Mouse (Mus musculus): ENCODE measurements at regions not wholly inside any gene's neighbourhood (a gene's known extent, or its start where the extent isn't known, plus 50 kb on each side); places are given as distances from the start of the nearest gene placed in this dataset.

DNA sequence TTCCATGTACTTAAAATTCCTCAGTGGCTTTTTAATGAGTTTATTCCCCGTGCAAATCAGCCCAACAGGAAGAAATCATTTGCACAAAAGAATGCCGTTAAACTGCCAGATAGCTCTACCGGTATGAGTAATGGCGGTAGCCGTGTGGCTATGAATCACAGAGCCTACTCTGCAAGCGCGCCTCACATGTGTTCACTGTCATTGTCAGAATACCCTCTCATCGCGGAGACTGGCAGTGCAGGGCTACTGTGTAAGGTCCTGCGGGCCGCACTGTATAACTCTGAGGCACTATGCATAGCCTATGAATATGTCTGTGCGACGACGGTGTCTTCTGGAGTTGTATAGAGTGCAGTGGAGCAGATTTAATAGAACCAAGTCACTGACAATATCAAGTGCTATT is 170.2 kb downstream of the Unc5cl start:
- Histone ChIP-seq H3K4me1 (ENCODE audit: control insufficient read depth in 2 of 2, insufficient read depth in 2 of 2, low read length in 2 of 2) (no peaks in the 10 kb centered on the region), H3K4me3 (ENCODE audit: control insufficient read depth in 1 of 2, insufficient read depth in 1 of 2, low read depth in 1 of 2, low read length in 2 of 2) (no peak overlapping the region), H3K9ac (ENCODE audit: low read length) (no peak overlapping the region), H3K27me3 (ENCODE audit: control insufficient read depth, insufficient read depth, low read length) (no peaks in the 10 kb centered on the region), H3K4me2 (ENCODE audit: low read length) (no peak overlapping the region), H3K36me3 (ENCODE audit: control insufficient read depth, insufficient read depth, low read length) (no peaks in the 10 kb centered on the region), H3K27ac (replicated peaks in 1 of 2; ENCODE audit: control insufficient read depth in 1 of 2, insufficient read depth in 1 of 2, low read depth in 2 of 2, low read length in 2 of 2) (no peak overlapping the region), H3K9me3 (ENCODE audit: control insufficient read depth, low read length) (no peaks in the 10 kb centered on the region; the same call in 1 of the 2 replicates)
- 88% methylated on average over 14 of the region's 14 CpGs for WGBS
- no peak for ATAC-seq (ENCODE audit: insufficient number of reproducible peaks, insufficient read depth, low FRiP score, low read depth)

DNA sequence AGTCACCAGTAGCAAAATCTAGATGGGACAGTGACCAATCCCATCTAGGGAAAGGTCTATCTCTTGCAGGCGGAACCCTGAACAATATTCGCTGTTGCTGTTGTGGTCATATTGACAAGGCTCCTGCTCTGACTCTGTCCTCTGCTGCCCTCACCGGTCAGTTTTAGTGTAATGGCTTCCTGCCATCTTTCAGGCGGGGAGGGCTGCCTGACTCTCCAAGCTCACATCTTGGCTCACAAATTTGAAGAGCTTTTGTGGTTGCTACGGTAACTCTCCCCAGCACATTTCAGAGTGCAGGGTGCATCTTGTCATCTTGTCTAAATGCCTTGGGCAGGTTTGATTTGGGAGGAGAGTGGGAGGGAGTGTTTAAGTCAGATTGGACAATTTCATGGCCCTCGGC is 171.3 kb downstream of the Unc5cl start:
- ATAC-seq (ENCODE audit: insufficient number of reproducible peaks, insufficient read depth, low FRiP score, low read depth): no peak
- H3K36me3 ChIP-seq (ENCODE audit: control insufficient read depth, insufficient read depth, low read length): no peaks in the 10 kb centered on the region
- H3K4me2 ChIP-seq (ENCODE audit: low read length): no peak overlapping the region
- no peaks in the 10 kb centered on the region for H3K4me1 ChIP-seq (ENCODE audit: control insufficient read depth in 2 of 2, insufficient read depth in 2 of 2, low read length in 2 of 2)
- H3K4me3 ChIP-seq (ENCODE audit: control insufficient read depth in 1 of 2, insufficient read depth in 1 of 2, low read depth in 1 of 2, low read length in 2 of 2): no peak overlapping the region
- H3K27me3 ChIP-seq (ENCODE audit: control insufficient read depth, insufficient read depth, low read length): no peaks in the 10 kb centered on the region
- peaks cover under 1% of the 10 kb centered on the region; the same call in 1 of the 2 replicates for H3K9me3 ChIP-seq (ENCODE audit: control insufficient read depth, low read length)
- no peak overlapping the region for H3K27ac ChIP-seq (replicated peaks in 1 of 2; ENCODE audit: control insufficient read depth in 1 of 2, insufficient read depth in 1 of 2, low read depth in 2 of 2, low read length in 2 of 2)
- H3K9ac ChIP-seq (ENCODE audit: low read length): no peak overlapping the region
- 83% methylated on average over 6 of the region's 6 CpGs for WGBS

DNA sequence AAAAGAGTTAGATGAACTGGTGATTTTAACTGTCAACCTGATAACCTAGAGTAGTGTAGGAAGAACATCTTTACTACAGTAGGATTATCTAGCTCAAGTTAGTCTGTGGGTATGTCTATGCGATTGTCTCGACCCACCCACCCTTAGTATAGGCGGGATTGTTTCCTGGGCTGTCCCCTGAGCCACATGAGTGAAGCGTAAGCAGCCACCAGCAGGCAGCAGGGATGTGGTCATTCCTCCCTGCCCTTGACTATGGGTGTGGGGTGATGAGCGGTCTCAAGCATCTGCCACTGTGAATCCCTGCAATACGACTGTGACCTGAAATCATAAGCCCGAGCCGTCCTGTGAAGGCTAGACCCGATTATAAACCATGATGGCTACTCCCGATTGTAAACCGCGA is 184.9 kb downstream of the Unc5cl start:
- Histone ChIP-seq H3K27me3 (ENCODE audit: control insufficient read depth, insufficient read depth, low read length) (peaks cover 4% of the 10 kb centered on the region; the same call in 1 of the 2 replicates), H3K9ac (ENCODE audit: low read length) (no peak overlapping the region), H3K9me3 (ENCODE audit: control insufficient read depth, low read length) (peaks cover 4% of the 10 kb centered on the region; the same call in 1 of the 2 replicates), H3K36me3 (ENCODE audit: control insufficient read depth, insufficient read depth, low read length) (no peaks in the 10 kb centered on the region), H3K4me2 (ENCODE audit: low read length) (no peak overlapping the region), H3K27ac (replicated peaks in 1 of 2; ENCODE audit: control insufficient read depth in 1 of 2, insufficient read depth in 1 of 2, low read depth in 2 of 2, low read length in 2 of 2) (no peak overlapping the region), H3K4me3 (ENCODE audit: control insufficient read depth in 1 of 2, insufficient read depth in 1 of 2, low read depth in 1 of 2, low read length in 2 of 2) (no peak overlapping the region), H3K4me1 (ENCODE audit: control insufficient read depth in 2 of 2, insufficient read depth in 2 of 2, low read length in 2 of 2) (no peaks in the 10 kb centered on the region)
- no peak for ATAC-seq (ENCODE audit: insufficient number of reproducible peaks, insufficient read depth, low FRiP score, low read depth)
- WGBS: 82% methylated on average over 12 of the region's 12 CpGs

DNA sequence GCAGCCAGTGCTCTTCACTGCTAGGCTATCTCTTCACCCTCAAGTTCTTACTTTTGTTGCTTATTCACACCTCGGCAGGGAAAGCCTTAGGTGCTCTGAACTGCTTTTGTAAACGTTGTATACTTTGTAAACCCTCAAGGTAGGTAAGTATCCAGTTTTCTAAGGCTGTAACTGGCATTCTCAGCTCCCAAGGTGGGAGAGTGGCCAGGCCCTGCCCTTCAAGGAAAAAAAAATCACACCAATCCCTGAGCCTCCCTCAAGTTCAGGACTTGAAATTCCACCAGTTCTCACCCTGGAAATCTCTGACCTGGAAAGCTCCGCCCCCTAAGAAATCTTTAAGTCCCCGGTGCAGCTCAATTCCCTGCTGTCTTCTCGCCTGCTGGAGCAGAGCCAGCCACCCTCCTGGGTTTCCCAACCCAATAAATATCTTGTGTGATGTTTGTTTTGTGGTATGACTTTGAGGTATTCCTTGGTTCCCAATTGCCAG is 188.9 kb downstream of the Unc5cl start:
- Histone ChIP-seq H3K4me1 (ENCODE audit: control insufficient read depth in 2 of 2, insufficient read depth in 2 of 2, low read length in 2 of 2) (no peaks in the 10 kb centered on the region; a peak in 1 of 4 replicates), H3K9ac (ENCODE audit: low read length) (no peak overlapping the region), H3K27ac (replicated peaks in 1 of 2; ENCODE audit: control insufficient read depth in 1 of 2, insufficient read depth in 1 of 2, low read depth in 2 of 2, low read length in 2 of 2) (no peak overlapping the region), H3K27me3 (ENCODE audit: control insufficient read depth, insufficient read depth, low read length) (peaks cover 4% of the 10 kb centered on the region; the same call in 1 of the 2 replicates), H3K4me3 (ENCODE audit: control insufficient read depth in 1 of 2, insufficient read depth in 1 of 2, low read depth in 1 of 2, low read length in 2 of 2) (no peak overlapping the region), H3K9me3 (ENCODE audit: control insufficient read depth, low read length) (peaks cover 4% of the 10 kb centered on the region; the same call in 1 of the 2 replicates), H3K4me2 (ENCODE audit: low read length) (no peak overlapping the region), H3K36me3 (ENCODE audit: control insufficient read depth, insufficient read depth, low read length) (no peaks in the 10 kb centered on the region)
- 17% methylated on average over 5 of the region's 5 CpGs for WGBS
- ATAC-seq (ENCODE audit: insufficient number of reproducible peaks, insufficient read depth, low FRiP score, low read depth): no peak

DNA sequence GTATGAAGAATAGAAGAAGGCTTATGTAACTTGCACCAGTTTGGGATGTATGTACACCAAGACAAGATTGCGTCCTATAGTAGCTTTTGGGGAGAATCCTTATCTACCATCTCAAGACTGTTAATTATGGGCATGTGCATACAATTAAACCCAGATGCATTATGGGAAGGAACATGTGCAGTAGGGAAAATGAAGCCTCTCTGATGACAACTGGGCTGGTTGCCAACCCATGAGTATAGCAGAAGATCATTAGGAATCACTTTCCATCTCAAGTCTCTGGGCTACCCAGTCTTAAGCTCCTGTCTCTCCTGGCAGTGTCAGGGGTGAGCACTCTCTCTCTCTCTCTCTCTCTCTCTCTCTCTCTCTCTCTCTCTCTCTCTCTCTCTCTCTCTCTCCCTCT is 190.4 kb downstream of the Unc5cl start:
- H3K9me3 ChIP-seq (ENCODE audit: control insufficient read depth, low read length): peaks cover 4% of the 10 kb centered on the region; the same call in 1 of the 2 replicates
- 81% methylated on average over 1 of the region's 1 CpGs for whole genome bisulfite sequencing
- no peak overlapping the region for H3K4me3 ChIP-seq (ENCODE audit: control insufficient read depth in 1 of 2, insufficient read depth in 1 of 2, low read depth in 1 of 2, low read length in 2 of 2)
- H3K27ac ChIP-seq (replicated peaks in 1 of 2; ENCODE audit: control insufficient read depth in 1 of 2, insufficient read depth in 1 of 2, low read depth in 2 of 2, low read length in 2 of 2): no peak overlapping the region
- no peaks in the 10 kb centered on the region for H3K36me3 ChIP-seq (ENCODE audit: control insufficient read depth, insufficient read depth, low read length)
- no peak for ATAC-seq (ENCODE audit: insufficient number of reproducible peaks, insufficient read depth, low FRiP score, low read depth)
- H3K4me1 ChIP-seq (ENCODE audit: control insufficient read depth in 2 of 2, insufficient read depth in 2 of 2, low read length in 2 of 2): no peaks in the 10 kb centered on the region; a peak in 1 of 4 replicates
- peaks cover 4% of the 10 kb centered on the region; the same call in 1 of the 2 replicates for H3K27me3 ChIP-seq (ENCODE audit: control insufficient read depth, insufficient read depth, low read length)
- H3K9ac ChIP-seq (ENCODE audit: low read length): no peak overlapping the region
- H3K4me2 ChIP-seq (ENCODE audit: low read length): no peak overlapping the region

DNA sequence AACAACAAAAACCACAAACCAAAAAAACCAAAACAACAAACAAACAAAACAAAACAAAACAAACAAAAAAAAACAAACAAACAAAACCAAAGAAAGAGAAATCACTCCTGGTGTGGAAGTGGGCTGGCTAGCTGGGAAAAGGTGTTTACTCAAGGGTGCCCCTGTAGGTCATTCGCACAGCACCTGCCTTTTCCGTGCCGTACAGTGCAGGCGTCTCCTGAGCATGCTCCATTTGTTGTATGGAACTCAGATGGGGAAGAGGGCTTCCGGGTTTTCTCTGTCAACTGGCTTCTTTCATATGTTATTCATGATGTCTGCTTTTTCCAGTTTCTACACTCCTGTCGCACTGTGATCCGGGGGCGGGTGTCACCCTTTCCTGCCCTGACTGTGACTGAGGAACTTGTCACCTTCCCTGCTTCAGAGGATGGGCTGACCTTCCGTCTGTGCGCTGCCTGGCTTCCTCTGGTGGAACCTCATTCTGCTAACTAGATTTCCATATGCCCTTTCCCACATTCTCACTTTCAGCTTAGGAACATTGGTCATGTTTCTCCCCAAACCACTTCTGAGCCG is 192.0 kb downstream of the Unc5cl start:
- WGBS: 46% methylated on average over 11 of the region's 11 CpGs

DNA sequence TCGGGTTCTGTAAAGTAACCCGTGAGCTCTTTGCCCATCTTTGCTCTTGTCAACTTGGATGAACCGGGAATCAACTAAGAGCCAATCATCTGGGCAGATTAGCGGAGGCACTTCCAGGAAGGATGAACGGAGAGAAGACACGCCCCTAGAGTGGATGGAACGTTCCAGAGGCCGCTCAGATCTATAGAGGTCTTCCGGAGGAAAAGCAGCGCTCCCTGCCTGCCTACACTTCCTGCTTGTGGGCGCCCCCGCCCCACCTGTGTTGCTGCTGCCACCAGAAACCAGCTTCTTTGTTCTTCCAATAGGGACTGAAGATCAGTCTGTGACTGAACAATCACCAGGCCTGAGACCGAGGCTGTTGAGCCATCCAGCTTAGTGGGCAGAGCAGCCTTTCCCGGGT is 192.7 kb downstream of the Unc5cl start:
- H3K9me3 ChIP-seq (ENCODE audit: control insufficient read depth, low read length): peaks cover 1% of the 10 kb centered on the region; the same call in 1 of the 2 replicates
- H3K27me3 ChIP-seq (ENCODE audit: control insufficient read depth, insufficient read depth, low read length): peaks cover 4% of the 10 kb centered on the region; the same call in 1 of the 2 replicates
- ATAC-seq (ENCODE audit: insufficient number of reproducible peaks, insufficient read depth, low FRiP score, low read depth): no peak; the same call in 1 of the 2 replicates
- WGBS: 24% methylated on average over 14 of the region's 14 CpGs
- peak overlapping the region; percentile 59 for H3K4me2 ChIP-seq (ENCODE audit: low read length)
- H3K36me3 ChIP-seq (ENCODE audit: control insufficient read depth, insufficient read depth, low read length): no peaks in the 10 kb centered on the region
- no peak overlapping the region for H3K27ac ChIP-seq (replicated peaks in 1 of 2; ENCODE audit: control insufficient read depth in 1 of 2, insufficient read depth in 1 of 2, low read depth in 2 of 2, low read length in 2 of 2)
- H3K4me3 ChIP-seq (ENCODE audit: control insufficient read depth in 1 of 2, insufficient read depth in 1 of 2, low read depth in 1 of 2, low read length in 2 of 2): peak overlapping the region; percentile 17 to 24
- no peaks in the 10 kb centered on the region; a peak in 1 of 4 replicates for H3K4me1 ChIP-seq (ENCODE audit: control insufficient read depth in 2 of 2, insufficient read depth in 2 of 2, low read length in 2 of 2)
- H3K9ac ChIP-seq (ENCODE audit: low read length): no peak overlapping the region

More for the DNA sequence above, 192.0 kb downstream of the Unc5cl start:
- H3K27ac ChIP-seq (replicated peaks in 1 of 2; ENCODE audit: control insufficient read depth in 1 of 2, insufficient read depth in 1 of 2, low read depth in 2 of 2, low read length in 2 of 2): no peak overlapping the region
- no peaks in the 10 kb centered on the region for H3K36me3 ChIP-seq (ENCODE audit: control insufficient read depth, insufficient read depth, low read length)
- peaks cover 4% of the 10 kb centered on the region; the same call in 1 of the 2 replicates for H3K9me3 ChIP-seq (ENCODE audit: control insufficient read depth, low read length)
- peak overlapping the region; percentile 59 for H3K4me2 ChIP-seq (ENCODE audit: low read length)
- H3K4me3 ChIP-seq (ENCODE audit: control insufficient read depth in 1 of 2, insufficient read depth in 1 of 2, low read depth in 1 of 2, low read length in 2 of 2): peak overlapping the region; percentile 17 to 24; a peak in 3 of 4 replicates
- no peak overlapping the region for H3K9ac ChIP-seq (ENCODE audit: low read length)
- H3K27me3 ChIP-seq (ENCODE audit: control insufficient read depth, insufficient read depth, low read length): peaks cover 4% of the 10 kb centered on the region; the same call in 1 of the 2 replicates
- no peaks in the 10 kb centered on the region; a peak in 1 of 4 replicates for H3K4me1 ChIP-seq (ENCODE audit: control insufficient read depth in 2 of 2, insufficient read depth in 2 of 2, low read length in 2 of 2)
- ATAC-seq (ENCODE audit: insufficient number of reproducible peaks, insufficient read depth, low FRiP score, low read depth): no peak
